Mouse (Mus musculus) retina, embryonic 14.5 days (tissue): ENCODE measurements around the gene Myo1d.

Experiments
- DNase-seq: peaks from one replicate; pipeline ENCODE4 v3.0.0-alpha.2; 2015; ENCODE audit warnings: low spot score

Myo1d gene

GRCm38 (mm10) chr11:80550264-80550663 lies 229.6 kb downstream of the Myo1d start:
- DNase-seq, result no peak

GRCm38 (mm10) chr11:80549854-80550253 lies 230.0 kb downstream of the Myo1d start:
- no peak for DNase-seq

GRCm38 (mm10) chr11:80546233-80546632 lies 233.6 kb downstream of the Myo1d start:
- no peak for DNase-seq

DNA sequence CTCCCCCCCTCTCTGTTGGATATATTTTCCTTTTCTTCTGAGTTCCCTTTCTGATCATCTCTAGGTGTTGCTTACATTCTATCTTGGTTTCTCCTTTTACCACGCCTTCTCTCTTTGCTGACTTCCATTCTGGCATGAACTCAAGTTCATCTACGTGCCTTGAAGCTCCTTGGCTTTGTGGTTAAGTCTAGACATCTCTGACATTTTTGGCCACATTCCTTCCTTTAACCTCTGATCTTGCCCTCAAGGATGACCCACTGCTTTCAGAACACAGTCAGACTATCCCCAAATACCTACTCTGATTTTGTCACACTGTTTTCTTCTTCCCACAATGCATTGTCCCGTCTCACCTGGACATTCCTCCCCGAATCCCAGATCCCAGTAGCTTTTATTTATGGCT lies 240.8 kb downstream of the Myo1d start:
- DNase-seq, result no peak

- no peak for DNase-seq
Observed at GRCm38 (mm10) chr11:80532966-80533365, 246.9 kb downstream of the Myo1d start.

DNA sequence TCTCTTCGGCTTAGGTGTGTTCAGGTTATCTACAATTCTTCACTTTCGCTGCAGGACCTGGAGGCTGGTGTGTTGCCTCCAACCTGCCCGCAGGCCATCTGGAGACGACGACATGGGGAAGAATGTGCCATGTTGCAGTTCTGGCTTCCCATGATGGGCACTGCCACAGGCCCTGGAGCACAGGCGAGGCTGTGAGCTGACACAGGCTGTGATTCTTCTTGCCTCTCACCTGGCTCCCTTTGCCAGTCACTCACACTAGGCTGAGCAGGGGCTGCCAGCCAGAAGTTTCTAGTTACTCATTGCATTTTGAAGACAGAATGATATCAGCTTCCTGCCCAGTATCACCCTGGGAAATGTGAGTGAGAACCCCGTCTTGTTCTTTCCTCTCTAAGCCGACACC lies 250.7 kb downstream of the Myo1d start:
- no peak for DNase-seq

GRCm38 (mm10) chr11:80527697-80528096 lies 252.1 kb downstream of the Myo1d start:
- DNase-seq, result no peak

- no peak for DNase-seq
Observed at GRCm38 (mm10) chr11:80524213-80524612, 255.6 kb downstream of the Myo1d start.

DNA sequence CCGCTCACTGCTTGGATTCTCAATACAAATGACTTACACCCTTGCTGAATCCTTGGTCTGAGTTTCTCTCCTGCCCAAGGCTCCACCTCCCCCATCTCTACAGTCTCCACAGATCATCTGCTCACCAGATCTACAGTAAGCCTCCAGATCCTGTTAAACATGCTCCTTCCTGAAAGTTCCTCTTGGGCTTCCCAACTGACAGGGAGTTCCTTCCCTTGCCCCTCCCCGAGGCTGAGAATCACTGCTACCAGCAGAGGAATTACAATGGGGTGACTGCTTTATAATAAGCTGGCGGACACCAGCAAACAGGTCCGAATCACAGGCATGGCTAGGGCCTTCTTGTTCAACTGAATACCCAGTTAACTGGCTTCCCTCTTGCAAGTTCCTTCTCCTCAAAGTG lies 256.4 kb downstream of the Myo1d start:
- no peak for DNase-seq

DNA sequence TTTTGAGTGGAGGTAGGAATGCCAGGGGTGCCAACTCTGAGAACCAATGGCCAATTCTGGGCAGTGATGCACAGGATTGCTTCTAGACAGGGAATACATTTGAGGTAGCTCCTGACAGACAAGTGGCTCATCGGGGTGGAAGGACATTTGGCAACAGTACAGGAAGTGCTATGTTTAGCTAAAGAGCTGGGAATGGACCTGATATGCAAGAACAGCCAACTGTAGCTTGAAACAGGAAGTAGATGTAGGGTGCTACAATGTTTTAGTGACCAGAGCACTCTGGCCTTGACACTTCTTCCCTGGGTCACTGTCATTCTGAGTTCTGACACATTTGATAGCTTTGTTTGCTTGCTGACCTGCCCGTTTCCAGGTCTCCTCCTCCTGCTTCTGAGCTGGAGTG lies 257.0 kb downstream of the Myo1d start:
- no peak for DNase-seq

DNA sequence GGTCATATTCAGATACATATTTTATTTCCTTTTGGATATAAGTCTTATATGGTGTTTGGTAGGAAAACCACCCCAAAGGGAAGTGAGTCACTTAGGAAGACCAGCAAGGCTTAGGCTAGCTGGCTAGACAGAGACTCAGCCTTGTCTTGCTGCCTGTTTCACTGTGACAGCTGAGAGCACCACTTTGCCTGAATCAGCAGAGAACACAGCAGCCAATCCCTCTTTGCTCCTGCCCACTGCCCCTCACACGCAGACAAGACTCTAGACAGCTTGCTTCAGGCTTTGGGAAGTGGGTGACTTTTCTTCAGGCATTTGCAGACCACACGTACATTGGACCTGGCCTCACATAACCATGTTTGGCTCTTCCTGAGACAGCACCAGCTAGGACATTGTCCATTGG lies 258.7 kb downstream of the Myo1d start:
- DNase-seq, result no peak

DNA sequence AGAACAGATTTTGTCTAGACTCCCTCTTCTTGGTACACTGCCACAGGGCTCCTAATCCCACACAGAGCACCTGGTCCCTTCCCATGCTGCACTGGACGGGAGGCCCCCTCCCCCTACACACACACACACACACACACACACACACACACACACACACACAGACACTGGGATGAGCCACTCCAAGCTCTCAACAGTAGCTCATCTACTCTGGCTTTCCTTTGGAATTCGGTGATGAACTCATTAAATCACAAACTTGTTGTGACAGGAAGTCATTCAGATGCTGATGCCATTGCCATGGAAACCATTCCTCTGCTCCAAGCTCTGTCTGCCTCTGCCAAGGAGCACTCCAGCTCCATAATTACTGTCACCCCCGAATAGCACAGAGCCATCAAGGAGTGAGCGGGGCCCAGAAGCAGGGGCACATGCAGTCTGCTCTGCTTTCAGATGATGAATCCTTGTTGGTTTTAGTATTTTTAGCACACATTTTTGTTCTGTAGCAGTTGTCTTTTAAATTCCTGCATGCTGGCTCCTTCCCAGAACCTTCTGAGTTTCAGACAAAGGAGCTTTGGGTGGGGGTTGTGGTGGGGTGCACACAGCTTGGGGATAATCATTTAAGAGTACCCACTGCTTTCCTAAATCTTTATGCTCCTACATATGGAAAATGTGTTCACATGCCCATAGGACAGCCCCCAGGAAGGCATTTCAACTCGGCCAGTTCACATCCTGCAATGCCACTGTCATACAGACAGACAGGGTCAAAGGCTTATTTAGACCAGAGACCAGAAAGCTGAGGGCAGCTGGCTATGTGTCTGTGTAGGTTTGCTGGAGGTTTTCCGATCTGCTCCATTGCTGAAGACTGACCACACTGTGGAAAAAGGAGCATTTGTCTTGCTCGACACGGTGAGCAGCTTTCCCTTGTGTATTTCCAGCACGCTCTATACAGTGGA lies 261.1 kb downstream of the Myo1d start:
- DNase-seq, result peak; percentile 94

- no peak for DNase-seq
Observed at GRCm38 (mm10) chr11:80515895-80516294, 263.9 kb downstream of the Myo1d start.

DNA sequence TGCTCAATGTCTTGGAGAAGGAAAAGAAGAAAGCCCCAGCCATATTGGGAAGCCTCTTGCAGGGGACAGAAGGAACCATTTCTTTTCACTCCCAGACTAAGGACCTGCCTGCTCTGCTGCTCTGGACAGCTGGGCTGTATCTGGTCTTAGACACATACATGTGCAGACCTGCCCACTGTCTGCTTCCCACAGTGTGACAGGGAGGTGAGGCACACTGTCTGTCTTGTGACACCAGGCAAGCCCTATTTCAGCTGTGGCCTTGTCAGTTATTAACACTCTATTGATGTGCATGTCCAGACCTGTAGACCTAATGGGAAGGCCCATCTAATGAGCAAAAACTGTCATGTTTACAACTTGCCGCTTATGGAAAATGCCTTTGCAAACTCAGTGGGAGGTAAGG lies 264.5 kb downstream of the Myo1d start:
- peak; percentile 53 for DNase-seq

GRCm38 (mm10) chr11:80513796-80514195 lies 266.0 kb downstream of the Myo1d start:
- no peak for DNase-seq

- DNase-seq, result no peak
Observed at GRCm38 (mm10) chr11:80512313-80513056, 267.3 kb downstream of the Myo1d start.

DNA sequence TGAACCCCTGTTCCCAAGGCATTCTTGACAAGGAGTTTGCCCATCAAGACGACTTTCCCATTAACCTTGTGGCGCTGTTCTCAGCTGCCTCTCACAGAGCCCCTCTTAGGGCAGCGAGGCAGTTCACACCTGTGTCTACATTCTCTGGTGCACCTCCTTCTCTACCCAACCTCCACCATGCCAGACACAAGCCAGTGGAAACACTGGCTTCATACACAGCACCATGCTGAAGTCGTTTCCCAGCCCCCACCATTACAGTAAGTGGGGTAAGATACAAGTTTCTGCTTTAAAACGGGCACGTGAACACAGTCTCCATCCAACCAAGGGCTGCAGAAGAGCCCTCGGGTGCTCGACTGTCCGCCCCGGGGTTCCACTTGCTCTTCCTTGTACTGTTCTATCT lies 269.7 kb downstream of the Myo1d start:
- DNase-seq, result no peak

DNA sequence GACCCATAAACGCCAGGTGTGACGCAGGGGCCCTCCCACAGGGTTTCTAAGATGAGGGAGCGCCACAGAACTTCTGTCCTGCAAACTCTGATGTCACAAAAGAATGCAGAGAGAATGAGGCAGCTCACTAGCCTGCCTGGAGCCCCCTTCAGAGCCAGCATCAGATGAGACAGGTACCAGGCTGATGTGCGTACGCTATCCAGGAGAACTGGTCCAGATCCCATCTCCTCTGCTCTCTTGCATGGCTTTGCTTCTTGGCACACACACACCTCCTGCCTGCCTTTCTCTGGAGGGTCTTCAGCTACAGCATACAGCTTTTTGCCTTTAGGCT lies 270.7 kb downstream of the Myo1d start:
- no peak for DNase-seq

DNA sequence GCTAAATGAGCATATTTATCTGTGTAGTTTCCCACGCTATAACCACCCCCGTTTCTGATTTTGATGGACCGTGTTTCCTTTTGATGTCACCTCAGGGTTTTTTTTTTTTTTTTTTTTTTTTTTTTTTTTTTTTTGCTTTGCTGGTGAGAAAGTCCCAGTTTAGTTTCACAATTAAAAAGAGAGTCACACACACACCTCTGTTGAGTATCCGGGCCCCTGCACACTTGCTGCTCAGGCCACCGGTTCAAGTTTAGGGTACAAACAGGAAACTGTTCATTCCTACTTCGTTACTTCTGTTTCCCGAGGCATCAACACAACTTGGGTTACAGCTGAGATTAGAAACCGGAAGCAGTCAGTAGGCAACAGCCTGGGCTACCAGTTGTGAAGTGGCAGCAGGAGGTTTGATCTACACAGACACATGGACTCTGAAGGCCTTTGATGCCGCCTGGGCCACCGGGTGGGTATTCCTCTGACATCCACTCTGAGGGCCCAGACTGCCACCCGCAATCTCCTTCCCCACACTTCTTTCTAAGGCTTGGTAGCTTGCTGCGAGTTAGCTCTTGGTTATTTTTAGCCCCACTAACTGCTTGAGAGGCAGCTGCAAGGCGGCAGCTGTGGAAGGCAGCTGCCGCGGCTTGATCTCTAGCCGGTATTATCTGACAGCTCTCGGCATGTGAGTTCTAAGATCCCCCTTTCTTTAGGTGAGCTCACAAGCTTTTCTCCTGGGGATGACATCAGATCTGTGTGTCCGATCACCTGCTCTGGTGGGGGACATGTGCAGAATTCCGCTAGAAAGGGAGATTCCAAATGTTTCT lies 271.3 kb downstream of the Myo1d start:
- peak; percentile 49 for DNase-seq

DNA sequence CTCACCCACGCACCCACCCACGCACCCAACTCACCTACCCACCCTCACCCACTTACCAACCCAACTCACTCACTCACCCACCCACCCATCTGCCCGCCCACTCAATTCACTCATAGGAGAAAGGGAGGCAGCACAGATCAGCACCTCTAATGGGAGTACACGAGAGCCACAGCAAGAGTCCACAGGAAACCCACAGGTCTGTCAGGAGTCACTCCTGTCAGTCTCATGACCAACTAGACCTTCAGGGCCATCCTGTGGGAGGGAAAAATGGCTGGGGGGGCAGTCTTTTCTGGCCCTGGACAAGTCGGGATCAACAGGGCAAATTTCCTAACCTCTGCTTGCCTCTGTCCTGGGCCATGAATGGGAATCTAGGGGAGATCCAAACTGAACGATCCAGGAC lies 272.0 kb downstream of the Myo1d start:
- no peak for DNase-seq

- no peak for DNase-seq
Observed at GRCm38 (mm10) chr11:80506483-80506882, 273.3 kb downstream of the Myo1d start.

DNA sequence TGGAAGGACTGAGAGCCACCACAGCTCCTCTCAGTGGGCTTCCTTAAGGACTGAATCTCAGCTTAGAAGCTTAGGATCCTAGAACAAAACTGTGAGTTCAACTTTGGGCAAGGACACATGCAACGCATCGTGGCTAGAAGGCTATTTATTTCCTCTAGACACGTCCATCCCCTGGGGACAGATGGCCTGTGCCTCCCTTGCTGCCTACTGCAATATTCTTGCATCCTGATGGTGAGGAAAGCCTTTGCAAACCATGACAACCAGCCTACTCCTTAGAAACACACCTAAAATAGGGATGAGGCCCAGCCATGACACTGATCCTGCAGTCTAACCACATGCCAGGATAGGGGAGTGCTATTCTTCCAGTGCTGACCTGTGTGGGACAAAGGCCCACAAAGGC lies 274.2 kb downstream of the Myo1d start:
- DNase-seq, result no peak
